Mouse (Mus musculus) stomach, embryonic 15.5 days (tissue): Measurements from ENCODE around the gene Pus3. TPM values are rescaled to one million over a fixed set of nuclear protein-coding genes. Genes with fewer than 3 reads are reported as not detected.
"Not testable (repeated sequence)": the region's sequence is repeated elsewhere in the genome, so short reads cannot be mapped to it uniquely, and the experiment has no call there.

Source experiments
- ATAC-seq: fragments of 200-750 bp; cut with Nextera tagmentation; 2 replicates; pipeline ENCODE4 v1.8.0; 2017; ENCODE audit warnings: low read depth, moderate number of reproducible peaks, moderate TSS enrichment; ENCODE audit not compliant: insufficient read depth, low FRiP score
- H3K27ac ChIP-seq: fragments of 300-500 bp; sonication (generic); 2 replicates; pipeline ENCODE4 v1.5.1; 2015; ENCODE audit warnings: mild to moderate bottlenecking, inconsistent platforms
- H3K27me3 ChIP-seq: fragments of 300-500 bp; sonication (generic); replicated peaks from 2 replicates; pipeline ENCODE4 v1.6.1; 2015; ENCODE audit warnings: inconsistent platforms
- H3K36me3 ChIP-seq: fragments of 300-500 bp; sonication (generic); 2 replicates; pipeline ENCODE4 v1.6.1; 2015; ENCODE audit warnings: inconsistent platforms
- H3K4me1 ChIP-seq: fragments of 300-500 bp; sonication (generic); 2 replicates; pipeline ENCODE4 v1.6.1; 2015; ENCODE audit warnings: inconsistent platforms
- H3K4me2 ChIP-seq: fragments of 300-500 bp; sonication (generic); 2 replicates; pipeline ENCODE4 v1.6.1; 2015; ENCODE audit warnings: mild to moderate bottlenecking, inconsistent platforms
- H3K4me3 ChIP-seq: fragments of 300-500 bp; sonication (generic); replicated peaks from 2 replicates; pipeline ENCODE4 v1.5.1; 2015; ENCODE audit warnings: inconsistent platforms
- H3K9ac ChIP-seq: fragments of 300-500 bp; sonication (generic); 2 replicates; pipeline ENCODE4 v1.6.1; 2015; ENCODE audit warnings: inconsistent platforms
- H3K9me3 ChIP-seq: fragments of 300-500 bp; sonication (generic); 2 replicates; pipeline ENCODE4 v1.6.1; 2016; ENCODE audit warnings: inconsistent platforms
- WGBS: fragments of 180-500 bp; shearing (Covaris S2); methylation state at CpG from one replicate; pipeline ENCODE4 v1.1.7; 2015; 5-methylcytosine and 5-hydroxymethylcytosine counted together
- polyA plus RNA-seq: library from polyadenylated mRNA; unstranded; fragments of >200 nt; fragmentation: Nextera tagmentation; extraction: Ambion mirVana; gene quantifications from 2 replicates; pipeline ENCODE4 v1.2.1, GENCODE M21; 2015

The Pus3 gene
- polyA plus RNA-seq, 1 experiment from 2014 or later = 17.0 TPM

- H3K4me3 ChIP-seq = no peak overlapping the region
- H3K4me1 ChIP-seq = no peaks in the 10 kb centered on the region
- no peak overlapping the region for H3K9ac ChIP-seq
- no peak overlapping the region for H3K27ac ChIP-seq
- H3K36me3 ChIP-seq = no peaks in the 10 kb centered on the region
- 50% methylated on average over 1 of the region's 1 CpGs for WGBS
- no peaks in the 10 kb centered on the region for H3K27me3 ChIP-seq
- ATAC-seq = no peak
- H3K4me2 ChIP-seq = no peak overlapping the region
- H3K9me3 ChIP-seq = no peaks in the 10 kb centered on the region
These were observed 29.3 kb downstream of the Pus3 start for GRCm38 (mm10) chr9:35587674-35588073.

- WGBS = 5% methylated on average over 2 of the region's 2 CpGs
- no peak for ATAC-seq
- H3K4me3 ChIP-seq = no peak overlapping the region
These were observed 34.5 kb downstream of the Pus3 start for GRCm38 (mm10) chr9:35592903-35593302.

GRCm38 (mm10) chr9:35607647-35608405 is 49.4 kb downstream of the Pus3 start:
- ATAC-seq = no peak
- H3K9me3 ChIP-seq = no peaks in the 10 kb centered on the region
- no peak overlapping the region for H3K9ac ChIP-seq
- H3K36me3 ChIP-seq = no peaks in the 10 kb centered on the region
- H3K4me1 ChIP-seq = no peaks in the 10 kb centered on the region
- no peak overlapping the region for H3K4me2 ChIP-seq
- no peaks in the 10 kb centered on the region for H3K27me3 ChIP-seq
- H3K4me3 ChIP-seq = no peak overlapping the region
- 69% methylated on average over 8 of the region's 8 CpGs for WGBS
- H3K27ac ChIP-seq = no peak overlapping the region

More at GRCm38 (mm10) chr9:35592903-35593302, 34.5 kb downstream of the Pus3 start:
- Histone ChIP-seq H3K4me1 (no peaks in the 10 kb centered on the region), H3K27me3 (no peaks in the 10 kb centered on the region), H3K9ac (no peak overlapping the region), H3K4me2 (no peak overlapping the region), H3K27ac (no peak overlapping the region), H3K36me3 (no peaks in the 10 kb centered on the region), H3K9me3 (no peaks in the 10 kb centered on the region)

GRCm38 (mm10) chr9:35611841-35612240 is 53.4 kb downstream of the Pus3 start, which contains the start of gene Pate4:
Gene Pate4, minus strand, starts transcription at chr9:35611941.
- Histone ChIP-seq H3K36me3 (no peaks in the 10 kb centered on the region), H3K9ac (no peak within 1 kb of the TSS), H3K4me2 (no peak within 1 kb of the TSS), H3K4me3 (no peak within 1 kb of the TSS), H3K4me1 (no peaks in the 10 kb centered on the region), H3K9me3 (no peaks in the 10 kb centered on the region), H3K27ac (no peak within 1 kb of the TSS), H3K27me3 (no peaks in the 10 kb centered on the region)
- WGBS = 73% methylated on average over 1 of the region's 1 CpGs
- ATAC-seq = no peak

GRCm38 (mm10) chr9:35614005-35614404 is 55.6 kb downstream of the Pus3 start:
- Histone ChIP-seq H3K4me2 (no peak overlapping the region), H3K27me3 (no peaks in the 10 kb centered on the region), H3K4me1 (no peaks in the 10 kb centered on the region), H3K9ac (no peak overlapping the region), H3K36me3 (no peaks in the 10 kb centered on the region), H3K9me3 (no peaks in the 10 kb centered on the region), H3K27ac (no peak overlapping the region), H3K4me3 (no peak overlapping the region)
- ATAC-seq = no peak
- 28% methylated on average over 2 of the region's 2 CpGs for WGBS

GRCm38 (mm10) chr9:35616784-35617183 is 58.4 kb downstream of the Pus3 start:
- not testable (repeated sequence) for H3K27me3 ChIP-seq, H3K9me3 ChIP-seq, ATAC-seq, H3K36me3 ChIP-seq, H3K9ac ChIP-seq, H3K4me1 ChIP-seq, H3K4me2 ChIP-seq, H3K27ac ChIP-seq, H3K4me3 ChIP-seq
- 63% methylated on average over 2 of the region's 2 CpGs for WGBS

Other genes with a start within 250 kb of the Pus3 start
- gene Cdon, start 137.5 kb upstream of the Pus3 start, polyA plus RNA-seq = 10.2 and 10.4 TPM in 2 replicates
- not detected in 2 replicates for gene Gm1113, start 40.3 kb upstream of the Pus3 start, polyA plus RNA-seq
- 1.6 and 1.8 TPM in 2 replicates for gene Ddx25, start 67 bp upstream of the Pus3 start, polyA plus RNA-seq
- gene Pate2, start 11.7 kb downstream of the Pus3 start, polyA plus RNA-seq = 0.79 and 0.95 TPM in 2 replicates
- 12.2 and 12.4 TPM in 2 replicates for gene Hyls1, start 11.8 kb downstream of the Pus3 start, polyA plus RNA-seq
- gene Pate4, start 53.3 kb downstream of the Pus3 start, polyA plus RNA-seq = not detected in 2 replicates
- not detected in 2 replicates for gene Pate3, start 89.6 kb downstream of the Pus3 start, polyA plus RNA-seq
- not detected in 2 replicates for gene Pate1, start 128.8 kb downstream of the Pus3 start, polyA plus RNA-seq
- not detected in 2 replicates for gene Gm17677, start 182.5 kb downstream of the Pus3 start, polyA plus RNA-seq
- gene Gm17727, start 219.5 kb downstream of the Pus3 start, polyA plus RNA-seq = not detected in 2 replicates
- gene Gm27235, start 231.5 kb downstream of the Pus3 start, polyA plus RNA-seq = not detected in 2 replicates
- gene D730048I06Rik, start 231.5 kb downstream of the Pus3 start, polyA plus RNA-seq = not detected in 2 replicates